Mouse (Mus musculus) liver, adult 2 months (tissue): ENCODE measurements around the gene Asb18. TPM values are rescaled to one million over a fixed set of nuclear protein-coding genes. Genes with fewer than 3 reads are reported as not detected.
A peak's percentile ranks its signal among the peaks of the same experiment; 100 is the strongest.

Source experiments
- DNase-seq: peaks from one replicate; pipeline ENCODE4 v3.0.0-alpha.2; 2011; ENCODE audit warnings: low read depth, low spot score; ENCODE audit errors: extremely low read depth
- H3K27ac ChIP-seq: fragments of 200-500 bp; replicated peaks from 2 replicates; pipeline ENCODE4 v1.5.1; 2012; ENCODE audit warnings: low read depth, mild to moderate bottlenecking, control low read depth, inconsistent platforms, low read length; ENCODE audit not compliant: insufficient read depth
- H3K27me3 ChIP-seq: fragments of 200-500 bp; 2 replicates; pipeline ENCODE4 v1.6.1; 2012; ENCODE audit warnings: mild to moderate bottlenecking, moderate library complexity, low read length, inconsistent platforms; ENCODE audit not compliant: control insufficient read depth, insufficient read depth
- H3K36me3 ChIP-seq: fragments of 200-500 bp; 2 replicates; pipeline ENCODE4 v1.6.1; 2012; ENCODE audit warnings: low read length, inconsistent platforms; ENCODE audit not compliant: control insufficient read depth, insufficient read depth
- H3K4me1 ChIP-seq: fragments of 200-500 bp; 2 replicates; pipeline ENCODE4 v1.6.1; 2011; ENCODE audit warnings: low read length; ENCODE audit not compliant: control insufficient read depth, insufficient read depth
- H3K4me3 ChIP-seq: fragments of 200-500 bp; 2 replicates; pipeline ENCODE4 v1.5.1; 2011; ENCODE audit warnings: low read depth, mild to moderate bottlenecking, control low read depth, low read length, moderate library complexity; ENCODE audit not compliant: insufficient read depth
- H3K79me2 ChIP-seq: fragments of 200-500 bp; 2 replicates; pipeline ENCODE4 v1.6.1; 2012; ENCODE audit warnings: inconsistent platforms, mild to moderate bottlenecking, low read length, moderate library complexity; ENCODE audit not compliant: control insufficient read depth, insufficient read depth
- H3K9ac ChIP-seq: fragments of 200-500 bp; 2 replicates; pipeline ENCODE4 v1.6.1; 2012; ENCODE audit warnings: low read depth, mild to moderate bottlenecking, control low read depth, inconsistent platforms, low read length
- CTCF ChIP-seq: fragments of 200-500 bp; IDR thresholded peaks from 2 replicates; pipeline ENCODE4 v1.5.1; 2011; ENCODE audit warnings: low read depth, low read length, control low read depth
- POLR2A ChIP-seq: fragments of 200-500 bp; IDR thresholded peaks from 2 replicates; pipeline ENCODE4 v1.6.1; 2011; ENCODE audit warnings: low read length, control low read depth; ENCODE audit not compliant: insufficient read depth; ENCODE audit errors: extremely low read depth
- WGBS: fragments of 180-500 bp; shearing (Covaris S2); methylation state at CpG from one replicate; pipeline ENCODE4 v1.1.7; 2018; 5-methylcytosine and 5-hydroxymethylcytosine counted together
- polyA plus RNA-seq: library from polyadenylated mRNA; depleted of rRNA; stranded (reverse); fragments of >200 nt; gene quantifications from 2 replicates; pipeline ENCODE4 v1.2.3, GENCODE M21; 2012
- total RNA-seq: library from RNA; depleted of rRNA; stranded (reverse); fragments of >200 nt; gene quantifications from 2 replicates; pipeline ENCODE4 v1.2.3, GENCODE M21; 2014

The Asb18 gene
- total and polyA plus RNA-seq, 2 experiments: not detected

DNA sequence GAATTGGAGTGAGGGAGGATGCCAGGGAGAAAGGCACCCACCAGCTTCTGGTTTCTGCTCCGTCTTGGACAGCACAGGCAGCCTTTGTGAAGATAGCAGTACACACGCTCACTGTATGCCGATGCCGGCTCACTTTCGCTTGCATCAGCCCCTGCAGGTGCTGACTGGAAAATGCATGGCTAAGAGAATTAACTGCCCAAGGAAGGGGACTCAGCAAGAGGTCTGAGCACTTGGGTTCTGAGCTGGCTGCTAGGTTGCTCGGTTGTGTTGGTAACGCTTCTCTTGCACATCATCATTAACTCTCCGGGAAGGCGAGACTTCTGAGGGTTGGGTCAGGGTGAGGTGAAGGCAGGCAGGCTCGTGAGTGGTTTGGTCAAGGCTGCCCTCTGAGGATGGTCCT lies 92.7 kb downstream of the Asb18 start:
- TF ChIP-seq CTCF (no peak), POLR2A (no peak)
- Histone ChIP-seq H3K27me3 (peaks cover 14% of the 10 kb centered on the region), H3K9ac (no peak overlapping the region), H3K4me1 (peaks cover 7% of the 10 kb centered on the region), H3K36me3 (no peaks in the 10 kb centered on the region), H3K4me3 (no peak overlapping the region), H3K27ac (no peak overlapping the region), H3K79me2 (no peaks in the 10 kb centered on the region)
- DNase-seq: no peak
- 6% methylated on average over 10 of the region's 10 CpGs for WGBS

DNA sequence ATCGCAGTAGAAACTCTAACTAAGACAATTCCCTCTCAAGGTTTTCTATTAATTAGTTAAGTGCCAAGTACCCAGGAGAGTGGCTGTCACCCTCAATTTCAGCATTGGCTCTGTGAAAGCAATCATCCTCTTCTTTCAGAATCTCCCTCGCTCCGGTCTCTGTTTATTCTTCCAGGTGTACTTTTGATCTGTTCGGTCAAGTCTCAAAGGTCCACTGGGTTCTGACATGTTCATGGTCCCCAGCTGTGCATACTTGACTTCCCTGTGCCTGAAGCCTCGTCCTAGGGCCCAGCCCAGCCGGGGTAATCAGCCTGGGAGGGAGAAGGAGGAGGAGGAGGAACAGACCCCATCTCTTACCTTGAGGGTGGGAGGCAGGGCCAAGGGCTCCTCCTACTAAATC lies 95.3 kb downstream of the Asb18 start:
- no peaks in the 10 kb centered on the region for H3K79me2 ChIP-seq
- H3K27ac ChIP-seq: no peak overlapping the region
- H3K36me3 ChIP-seq: no peaks in the 10 kb centered on the region
- TF ChIP-seq CTCF: no peak
- no peak for TF ChIP-seq POLR2A
- H3K4me3 ChIP-seq: no peak overlapping the region
- peaks cover 7% of the 10 kb centered on the region for H3K4me1 ChIP-seq
- DNase-seq: peak; percentile 83
- no peak overlapping the region for H3K9ac ChIP-seq
- WGBS: 36% methylated on average over 6 of the region's 6 CpGs
- H3K27me3 ChIP-seq: peaks cover 8% of the 10 kb centered on the region; the same call in 1 of the 2 replicates

DNA sequence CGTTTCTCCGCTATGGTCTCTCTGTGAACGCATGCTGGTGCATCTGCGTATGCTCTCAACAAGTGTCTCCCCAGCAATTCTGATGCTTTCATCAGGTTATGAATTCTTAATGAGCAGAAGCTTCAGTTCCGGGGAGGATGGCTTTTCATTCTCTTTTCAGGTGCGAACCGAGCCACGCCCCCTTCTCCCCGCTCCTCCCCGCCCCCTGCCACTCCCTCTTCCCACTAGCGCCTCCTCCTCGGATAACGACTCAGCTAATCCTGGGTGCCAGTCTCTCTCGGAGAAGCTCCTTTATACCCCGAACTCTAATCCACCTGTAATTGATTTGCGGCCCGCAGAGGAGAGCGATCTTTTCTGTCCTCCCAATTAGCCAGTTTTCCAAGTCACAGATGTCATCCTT lies 96.4 kb downstream of the Asb18 start:
- Histone ChIP-seq H3K9ac (no peak overlapping the region), H3K36me3 (no peaks in the 10 kb centered on the region), H3K79me2 (no peaks in the 10 kb centered on the region), H3K27ac (no peak overlapping the region), H3K4me1 (peaks cover 7% of the 10 kb centered on the region), H3K4me3 (no peak overlapping the region), H3K27me3 (peaks cover under 1% of the 10 kb centered on the region; the same call in 1 of the 2 replicates)
- 35% methylated on average over 18 of the region's 18 CpGs for WGBS
- no peak for TF ChIP-seq POLR2A
- TF ChIP-seq CTCF: no peak
- no peak for DNase-seq

DNA sequence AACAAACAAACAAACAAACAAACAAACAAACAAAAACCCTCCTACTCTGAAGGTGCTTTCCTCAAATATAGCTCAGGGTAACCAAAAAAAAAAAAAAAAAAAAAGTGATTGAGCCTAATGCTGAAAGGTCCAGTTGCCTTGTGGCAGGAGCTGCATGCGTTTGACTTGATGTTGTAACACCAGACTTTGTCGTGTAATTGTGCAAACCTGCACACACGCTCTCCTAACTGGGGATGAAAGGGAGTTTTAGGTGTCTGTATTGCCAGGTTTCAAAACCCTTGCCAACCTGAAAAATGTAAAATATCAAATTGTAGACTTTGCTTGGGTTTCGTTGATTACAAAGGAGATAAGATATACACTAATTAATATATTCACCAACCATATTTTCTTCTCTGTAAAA lies 100.9 kb downstream of the Asb18 start:
- no peak for TF ChIP-seq CTCF
- TF ChIP-seq POLR2A: no peak
- Histone ChIP-seq H3K79me2 (no peaks in the 10 kb centered on the region), H3K27ac (no peak overlapping the region), H3K36me3 (no peaks in the 10 kb centered on the region), H3K27me3 (no peaks in the 10 kb centered on the region), H3K4me1 (peaks cover 3% of the 10 kb centered on the region; the same call in 1 of the 2 replicates), H3K4me3 (no peak overlapping the region), H3K9ac (no peak overlapping the region)
- WGBS: 24% methylated on average over 4 of the region's 4 CpGs
- peak; percentile 86 for DNase-seq

DNA sequence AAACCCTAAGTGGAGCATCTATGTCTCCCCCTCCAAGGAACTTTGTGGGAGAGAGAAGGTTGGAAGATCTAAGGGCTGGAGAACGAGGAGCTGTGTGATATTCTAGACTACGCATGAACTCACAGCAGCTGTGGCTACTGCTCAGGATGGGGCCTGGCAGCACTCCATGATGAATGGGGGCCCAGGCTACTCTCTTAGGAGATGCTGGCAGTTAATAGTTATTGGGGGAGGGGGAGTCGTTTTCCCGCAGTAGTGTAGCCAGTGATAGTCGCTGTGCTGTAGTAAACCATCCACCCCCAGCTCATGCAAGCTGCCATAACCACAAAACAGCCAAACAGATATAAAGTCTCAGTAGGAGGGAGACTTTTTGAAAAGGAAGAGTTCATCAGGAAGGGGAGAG lies 102.1 kb downstream of the Asb18 start:
- Histone ChIP-seq H3K4me1 (peaks cover 3% of the 10 kb centered on the region; the same call in 1 of the 2 replicates), H3K9ac (no peak overlapping the region), H3K79me2 (no peaks in the 10 kb centered on the region), H3K27me3 (no peaks in the 10 kb centered on the region), H3K4me3 (no peak overlapping the region), H3K36me3 (no peaks in the 10 kb centered on the region), H3K27ac (no peak overlapping the region)
- no peak for TF ChIP-seq CTCF
- no peak for TF ChIP-seq POLR2A
- WGBS: 72% methylated on average over 5 of the region's 5 CpGs
- DNase-seq: no peak

DNA sequence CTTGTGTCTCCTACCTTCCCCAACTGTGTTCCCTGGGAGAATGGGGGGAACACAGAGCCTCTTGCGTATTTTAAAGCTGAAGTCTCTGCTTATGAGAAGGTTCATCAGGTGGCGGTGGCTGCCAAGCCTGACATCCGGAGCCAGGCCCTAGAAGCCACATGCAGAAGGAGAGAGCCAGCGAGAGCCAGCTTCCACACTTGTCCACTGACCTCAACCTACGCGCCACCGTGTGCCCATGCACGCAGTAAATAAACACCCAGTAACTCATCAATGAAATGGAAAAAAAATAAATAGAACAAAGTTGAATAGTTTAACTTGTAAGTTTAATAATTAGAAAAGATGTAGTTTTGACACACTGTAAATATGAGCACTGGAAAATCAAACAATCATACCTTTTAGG lies 104.7 kb downstream of the Asb18 start:
- H3K4me1 ChIP-seq: peaks cover 3% of the 10 kb centered on the region; the same call in 1 of the 2 replicates
- WGBS: 28% methylated on average over 8 of the region's 8 CpGs
- DNase-seq: peak; percentile 91
- TF ChIP-seq POLR2A (no peak), CTCF (no peak)
- no peak overlapping the region for H3K9ac ChIP-seq
- H3K4me3 ChIP-seq: no peak overlapping the region
- H3K36me3 ChIP-seq: no peaks in the 10 kb centered on the region
- H3K27ac ChIP-seq: no peak overlapping the region
- H3K79me2 ChIP-seq: no peaks in the 10 kb centered on the region
- H3K27me3 ChIP-seq: no peaks in the 10 kb centered on the region
